Mouse (Mus musculus) forebrain, embryonic 10.5 days (tissue): Measurements from ENCODE around the gene Scnn1g. TPM values are rescaled to one million over a fixed set of nuclear protein-coding genes. Genes with fewer than 3 reads are reported as not detected.

Experiments used
- DNase-seq: peaks from one replicate; pipeline ENCODE4 v3.0.0-alpha.2; 2017; ENCODE audit warnings: low spot score; ENCODE audit errors: extremely low spot score
- H3K27ac ChIP-seq: fragments of 300-500 bp; sonication (generic); 2 replicates; pipeline ENCODE4 v1.5.1; 2016; ENCODE audit warnings: mild to moderate bottlenecking
- H3K27me3 ChIP-seq: fragments of 300-500 bp; sonication (generic); 2 replicates; pipeline ENCODE4 v1.6.1; 2016; ENCODE audit warnings: mild to moderate bottlenecking; ENCODE audit not compliant: poor library complexity, severe bottlenecking
- H3K36me3 ChIP-seq: fragments of 300-500 bp; sonication (generic); replicated peaks from 2 replicates; pipeline ENCODE4 v1.6.1; 2016; ENCODE audit warnings: mild to moderate bottlenecking, moderate library complexity
- H3K4me1 ChIP-seq: fragments of 300-500 bp; sonication (generic); 2 replicates; pipeline ENCODE4 v1.6.1; 2016
- H3K4me3 ChIP-seq: fragments of 300-500 bp; sonication (generic); 2 replicates; pipeline ENCODE4 v1.5.1; 2016; ENCODE audit warnings: mild to moderate bottlenecking, moderate library complexity
- H3K9me3 ChIP-seq: fragments of 300-500 bp; sonication (generic); 2 replicates; pipeline ENCODE4 v1.6.1; 2016; ENCODE audit warnings: mild to moderate bottlenecking, moderate library complexity
- WGBS: fragments of 180-500 bp; shearing (Covaris S2); methylation state at CpG from one replicate; pipeline ENCODE4 v1.1.7; 2016; 5-methylcytosine and 5-hydroxymethylcytosine counted together
- polyA plus RNA-seq: library from polyadenylated mRNA; unstranded; fragments of >200 nt; fragmentation: Nextera tagmentation; extraction: Ambion mirVana; gene quantifications from 2 replicates; pipeline ENCODE4 v1.2.1, GENCODE M21; 2016

Scnn1g gene
- polyA plus RNA-seq, 1 experiment from 2014 or later: 0.09 TPM

GRCm38 (mm10) chr7:121711171-121711570 lies 23.1 kb upstream of the Scnn1g start:
- Histone ChIP-seq H3K27me3 (no peaks in the 10 kb centered on the region), H3K4me1 (peaks cover 15% of the 10 kb centered on the region), H3K36me3 (no peaks in the 10 kb centered on the region), H3K27ac (no peak overlapping the region), H3K4me3 (no peak overlapping the region), H3K9me3 (no peaks in the 10 kb centered on the region)
- DNase-seq: no peak
- 60% methylated on average over 2 of the region's 2 CpGs for WGBS

- no peak overlapping the region for H3K4me3 ChIP-seq
- no peaks in the 10 kb centered on the region for H3K4me1 ChIP-seq
- H3K27ac ChIP-seq: no peak overlapping the region
- DNase-seq: no peak
- no peaks in the 10 kb centered on the region for H3K9me3 ChIP-seq
- H3K36me3 ChIP-seq: no peaks in the 10 kb centered on the region
- no peaks in the 10 kb centered on the region for H3K27me3 ChIP-seq
- 80% methylated on average over 7 of the region's 7 CpGs for WGBS
These were observed 17.2 kb upstream of the Scnn1g start for GRCm38 (mm10) chr7:121717031-121717430.

GRCm38 (mm10) chr7:121730225-121730624 lies 4.1 kb upstream of the Scnn1g start:
- no peaks in the 10 kb centered on the region for H3K9me3 ChIP-seq
- H3K36me3 ChIP-seq: no peaks in the 10 kb centered on the region
- H3K27ac ChIP-seq: no peak overlapping the region
- peak; percentile 42 for DNase-seq
- H3K4me3 ChIP-seq: no peak overlapping the region
- 24% methylated on average over 5 of the region's 5 CpGs for WGBS
- peaks cover 21% of the 10 kb centered on the region for H3K27me3 ChIP-seq
- peaks cover 11% of the 10 kb centered on the region for H3K4me1 ChIP-seq

GRCm38 (mm10) chr7:121737511-121738415 lies 3.5 kb downstream of the Scnn1g start:
- H3K4me1 ChIP-seq: peaks cover 11% of the 10 kb centered on the region
- H3K27ac ChIP-seq: no peak overlapping the region
- H3K27me3 ChIP-seq: peaks cover 38% of the 10 kb centered on the region
- no peaks in the 10 kb centered on the region for H3K36me3 ChIP-seq
- 76% methylated on average over 29 of the region's 29 CpGs for WGBS
- no peaks in the 10 kb centered on the region for H3K9me3 ChIP-seq
- no peak for DNase-seq
- no peak overlapping the region for H3K4me3 ChIP-seq

- no peak for DNase-seq
- no peaks in the 10 kb centered on the region for H3K27me3 ChIP-seq
- no peak overlapping the region for H3K4me3 ChIP-seq
- no peak overlapping the region for H3K27ac ChIP-seq
- 84% methylated on average over 5 of the region's 5 CpGs for WGBS
- peaks cover 2% of the 10 kb centered on the region; the same call in 1 of the 2 replicates for H3K4me1 ChIP-seq
- H3K9me3 ChIP-seq: no peaks in the 10 kb centered on the region
- H3K36me3 ChIP-seq: no peaks in the 10 kb centered on the region
These were observed 16.0 kb downstream of the Scnn1g start for GRCm38 (mm10) chr7:121750244-121750643.

GRCm38 (mm10) chr7:121754748-121755147 lies 20.5 kb downstream of the Scnn1g start:
- no peak for DNase-seq

GRCm38 (mm10) chr7:121763328-121763727 lies 29.0 kb downstream of the Scnn1g start:
- 88% methylated on average over 4 of the region's 4 CpGs for WGBS
- H3K36me3 ChIP-seq: no peaks in the 10 kb centered on the region

More at GRCm38 (mm10) chr7:121754748-121755147, 20.5 kb downstream of the Scnn1g start:
- H3K4me1 ChIP-seq: no peaks in the 10 kb centered on the region
- no peaks in the 10 kb centered on the region for H3K36me3 ChIP-seq
- H3K4me3 ChIP-seq: no peak overlapping the region
- no peaks in the 10 kb centered on the region for H3K27me3 ChIP-seq
- 81% methylated on average over 8 of the region's 8 CpGs for WGBS
- H3K9me3 ChIP-seq: no peaks in the 10 kb centered on the region
- H3K27ac ChIP-seq: no peak overlapping the region

GRCm38 (mm10) chr7:121767900-121768299 lies 33.6 kb downstream of the Scnn1g start:
- H3K27me3 ChIP-seq: no peaks in the 10 kb centered on the region
- H3K9me3 ChIP-seq: no peaks in the 10 kb centered on the region
- H3K27ac ChIP-seq: no peak overlapping the region
- no peaks in the 10 kb centered on the region for H3K4me1 ChIP-seq
- DNase-seq: no peak
- H3K4me3 ChIP-seq: no peak overlapping the region
- 81% methylated on average over 3 of the region's 3 CpGs for WGBS
- no peaks in the 10 kb centered on the region for H3K36me3 ChIP-seq

More at GRCm38 (mm10) chr7:121763328-121763727, 29.0 kb downstream of the Scnn1g start:
- Histone ChIP-seq H3K9me3 (no peaks in the 10 kb centered on the region), H3K4me1 (no peaks in the 10 kb centered on the region), H3K4me3 (no peak overlapping the region), H3K27me3 (no peaks in the 10 kb centered on the region), H3K27ac (no peak overlapping the region)
- no peak for DNase-seq

GRCm38 (mm10) chr7:121768983-121769382 lies 34.7 kb downstream of the Scnn1g start:
- Histone ChIP-seq H3K4me3 (no peak overlapping the region), H3K9me3 (no peaks in the 10 kb centered on the region), H3K27me3 (no peaks in the 10 kb centered on the region), H3K36me3 (no peaks in the 10 kb centered on the region), H3K27ac (no peak overlapping the region), H3K4me1 (no peaks in the 10 kb centered on the region)
- no peak for DNase-seq
- 90% methylated on average over 9 of the region's 9 CpGs for WGBS

- H3K36me3 ChIP-seq: no peaks in the 10 kb centered on the region
- WGBS: 75% methylated on average over 1 of the region's 1 CpGs
- no peaks in the 10 kb centered on the region for H3K9me3 ChIP-seq
- no peak for DNase-seq
- H3K4me1 ChIP-seq: no peaks in the 10 kb centered on the region
- no peak overlapping the region for H3K27ac ChIP-seq
- H3K4me3 ChIP-seq: no peak overlapping the region
- no peaks in the 10 kb centered on the region for H3K27me3 ChIP-seq
These were observed 44.3 kb downstream of the Scnn1g start for GRCm38 (mm10) chr7:121778553-121778952.

- no peak for DNase-seq
- WGBS: 85% methylated on average over 3 of the region's 3 CpGs
- no peaks in the 10 kb centered on the region for H3K9me3 ChIP-seq
These were observed 44.7 kb downstream of the Scnn1g start for GRCm38 (mm10) chr7:121778980-121779379.

GRCm38 (mm10) chr7:121779409-121779808 lies 45.1 kb downstream of the Scnn1g start:
- Histone ChIP-seq H3K9me3 (no peaks in the 10 kb centered on the region), H3K27ac (no peak overlapping the region), H3K36me3 (no peaks in the 10 kb centered on the region), H3K4me1 (no peaks in the 10 kb centered on the region), H3K27me3 (no peaks in the 10 kb centered on the region), H3K4me3 (no peak overlapping the region)
- no peak for DNase-seq

More at GRCm38 (mm10) chr7:121778980-121779379, 44.7 kb downstream of the Scnn1g start:
- Histone ChIP-seq H3K4me1 (no peaks in the 10 kb centered on the region), H3K36me3 (no peaks in the 10 kb centered on the region), H3K4me3 (no peak overlapping the region), H3K27me3 (no peaks in the 10 kb centered on the region), H3K27ac (no peak overlapping the region)

- WGBS: 71% methylated on average over 3 of the region's 3 CpGs
- Histone ChIP-seq H3K27ac (no peak overlapping the region), H3K4me3 (no peak overlapping the region), H3K27me3 (no peaks in the 10 kb centered on the region), H3K4me1 (no peaks in the 10 kb centered on the region), H3K36me3 (no peaks in the 10 kb centered on the region), H3K9me3 (no peaks in the 10 kb centered on the region)
- no peak for DNase-seq
These were observed 48.1 kb downstream of the Scnn1g start for GRCm38 (mm10) chr7:121782188-121782909.
